Mouse (Mus musculus) subcutaneous adipose tissue, adult 2 months (tissue): ENCODE data around the gene Prss56. TPM values are rescaled to one million over a fixed set of nuclear protein-coding genes. Genes with fewer than 3 reads are reported as not detected.

ENCODE experiments used
- polyA plus RNA-seq: library from polyadenylated mRNA; depleted of rRNA; stranded (reverse); fragments of >200 nt; gene quantifications from 2 replicates; pipeline ENCODE4 v1.2.3, GENCODE M21; 2012; ENCODE audit warnings: low replicate concordance; rRNA removed

Prss56 gene
- not detected in 2 replicates for polyA plus RNA-seq

GRCm38 (mm10) chr1:87183013-87183412 is at the start of gene Prss56:
Prss56 (plus strand) TSS chr1:87183313.

GRCm38 (mm10) chr1:87156199-87156587 is 26.9 kb upstream of the Prss56 start, which contains the start of gene Ecel1:
Ecel1 (minus strand) TSS chr1:87156521.

GRCm38 (mm10) chr1:87190429-87190828 is 7.3 kb downstream of the Prss56 start, which contains the start of gene Chrnd:
Chrnd (plus strand) TSS chr1:87190607.

GRCm38 (mm10) chr1:87204465-87204864 is 21.4 kb downstream of the Prss56 start, which contains the start of gene Chrng:
Chrng (plus strand) TSS chr1:87204657.

GRCm38 (mm10) chr1:87213735-87214704 is 30.9 kb downstream of the Prss56 start, which contains the start of gene Eif4e2:
Eif4e2 (plus strand) TSS chr1:87213914.

Other genes starting within 250 kb of the Prss56 start
- gene Alppl2, start 93.4 kb upstream of the Prss56 start, polyA plus RNA-seq = not detected in 2 replicates
- not detected in 2 replicates for gene Alpi, start 81.7 kb upstream of the Prss56 start, polyA plus RNA-seq
- gene Akp3, start 58.3 kb upstream of the Prss56 start, polyA plus RNA-seq = not detected in 2 replicates
- gene Ecel1, start 26.8 kb upstream of the Prss56 start, polyA plus RNA-seq = 0.30 TPM in 1 of 2 replicates, not detected in the other
- gene Chrnd, start 7.3 kb downstream of the Prss56 start, polyA plus RNA-seq = not detected in 2 replicates
- gene Chrng, start 21.3 kb downstream of the Prss56 start, polyA plus RNA-seq = not detected in 2 replicates
- gene Eif4e2, start 30.6 kb downstream of the Prss56 start, polyA plus RNA-seq = 42.9 and 49.7 TPM in 2 replicates
- 28.4 and 30.2 TPM in 2 replicates for gene Efhd1, start 81.0 kb downstream of the Prss56 start, polyA plus RNA-seq
- gene Gigyf2, start 143.7 kb downstream of the Prss56 start, polyA plus RNA-seq = 25.1 and 51.2 TPM in 2 replicates
- gene Kcnj13, start 211.4 kb downstream of the Prss56 start, polyA plus RNA-seq = 0.15 TPM in 1 of 2 replicates, not detected in the other